Mouse (Mus musculus) kidney, embryonic 14.5 days (tissue): Measurements from ENCODE around the gene Fam71e2. TPM values are rescaled to one million over a fixed set of nuclear protein-coding genes. Genes with fewer than 3 reads are reported as not detected.
"Not testable (repeated sequence)": the region's sequence is repeated elsewhere in the genome, so short reads cannot be mapped to it uniquely, and the experiment has no call there.

Experiments used
- ATAC-seq: fragments of 200-750 bp; cut with Nextera tagmentation; 2 replicates; pipeline ENCODE4 v1.8.0; 2017; ENCODE audit warnings: moderate number of reproducible peaks, mild to moderate bottlenecking, moderate TSS enrichment, moderate library complexity; ENCODE audit not compliant: low FRiP score, low TSS enrichment
- H3K27ac ChIP-seq: fragments of 300-500 bp; sonication (generic); 2 replicates; pipeline ENCODE4 v1.5.1; 2014; ENCODE audit warnings: low read depth, mild to moderate bottlenecking, low read length, moderate library complexity, mixed read lengths
- H3K27me3 ChIP-seq: fragments of 300-500 bp; sonication (generic); 2 replicates; pipeline ENCODE4 v1.6.1; 2014; ENCODE audit warnings: mild to moderate bottlenecking, low read length; ENCODE audit not compliant: control insufficient read depth, insufficient read depth
- H3K36me3 ChIP-seq: fragments of 300-500 bp; sonication (generic); 2 replicates; pipeline ENCODE4 v1.6.1; 2014; ENCODE audit warnings: low read length, mixed read lengths; ENCODE audit not compliant: control insufficient read depth, insufficient read depth
- H3K4me1 ChIP-seq: fragments of 300-500 bp; sonication (generic); 2 replicates; pipeline ENCODE4 v1.6.1; 2014; ENCODE audit warnings: low read length, mixed read lengths; ENCODE audit not compliant: control insufficient read depth, insufficient read depth
- H3K4me2 ChIP-seq: fragments of 300-500 bp; sonication (generic); replicated peaks from 2 replicates; pipeline ENCODE4 v1.6.1; 2014; ENCODE audit warnings: low read depth, mild to moderate bottlenecking, low read length
- H3K4me3 ChIP-seq: fragments of 300-500 bp; sonication (generic); 2 replicates; pipeline ENCODE4 v1.5.1; 2014; ENCODE audit warnings: mild to moderate bottlenecking, low read length
- H3K9ac ChIP-seq: fragments of 300-500 bp; sonication (generic); 2 replicates; pipeline ENCODE4 v1.6.1; 2014; ENCODE audit warnings: low read depth, mild to moderate bottlenecking, low read length, moderate library complexity
- H3K9me3 ChIP-seq: fragments of 300-500 bp; sonication (generic); 2 replicates; pipeline ENCODE4 v1.6.1; 2016; ENCODE audit warnings: low read length; ENCODE audit not compliant: control insufficient read depth
- WGBS: fragments of 180-500 bp; shearing (Covaris S2); extraction: QIAGEN DNeasy Blood & Tissue Kit; methylation state at CpG from one replicate; pipeline ENCODE4 v1.1.7; 2014; 5-methylcytosine and 5-hydroxymethylcytosine counted together
- polyA plus RNA-seq: library from polyadenylated mRNA; unstranded; fragments of >200 nt; fragmentation: Nextera tagmentation; extraction: Ambion mirVana; gene quantifications from 2 replicates; pipeline ENCODE4 v1.2.1, GENCODE M21; 2014

Fam71e2 gene
- not detected in 2 replicates for polyA plus RNA-seq

- Histone ChIP-seq H3K9me3 (no peaks in the 10 kb centered on the region), H3K4me2 (no peak within 1 kb of the TSS), H3K36me3 (no peaks in the 10 kb centered on the region), H3K27me3 (peaks cover 8% of the 10 kb centered on the region), H3K27ac (no peak within 1 kb of the TSS), H3K4me1 (no peaks in the 10 kb centered on the region), H3K9ac (no peak within 1 kb of the TSS), H3K4me3 (no peak within 1 kb of the TSS)
- 76% methylated on average over 4 of the region's 5 CpGs for WGBS
- ATAC-seq: no peak
Observed at GRCm38 (mm10) chr7:4771202-4771601, at the start of gene Fam71e2. TSS of gene Fam71e2 (minus strand) at chr7:4771302.

GRCm38 (mm10) chr7:4816559-4816958 is 45.5 kb upstream of the Fam71e2 start:
- Histone ChIP-seq H3K27ac (no peak overlapping the region), H3K4me2 (no peak overlapping the region), H3K4me3 (no peak overlapping the region), H3K9ac (no peak overlapping the region), H3K27me3 (no peaks in the 10 kb centered on the region), H3K4me1 (no peaks in the 10 kb centered on the region), H3K36me3 (no peaks in the 10 kb centered on the region), H3K9me3 (no peaks in the 10 kb centered on the region)
- ATAC-seq: no peak

GRCm38 (mm10) chr7:4813105-4813791 is 42.1 kb upstream of the Fam71e2 start:
- Histone ChIP-seq H3K27me3 (no peaks in the 10 kb centered on the region), H3K4me3 (peak overlapping the region; percentile 99), H3K4me2 (peak overlapping the region; percentile 51), H3K9me3 (no peaks in the 10 kb centered on the region), H3K9ac (peak overlapping the region; percentile 48), H3K4me1 (peaks cover 14% of the 10 kb centered on the region), H3K27ac (peak overlapping the region; percentile 82; the same call in 1 of the 2 replicates), H3K36me3 (peaks cover 23% of the 10 kb centered on the region)
- ATAC-seq: no peak
- WGBS: 30% methylated on average over 8 of the region's 8 CpGs

- peak within 1 kb of the TSS; percentile 93 for H3K27ac ChIP-seq
- peak; percentile 98 for ATAC-seq
- peak within 1 kb of the TSS; percentile 98 for H3K9ac ChIP-seq
- H3K4me2 ChIP-seq: peak within 1 kb of the TSS; percentile 57
- H3K9me3 ChIP-seq: no peaks in the 10 kb centered on the region
- H3K36me3 ChIP-seq: peaks cover 27% of the 10 kb centered on the region
- peak within 1 kb of the TSS; percentile 99 for H3K4me3 ChIP-seq
- WGBS: under 1% methylated on average over 62 of the region's 62 CpGs
- no peaks in the 10 kb centered on the region for H3K27me3 ChIP-seq
- peaks cover 14% of the 10 kb centered on the region for H3K4me1 ChIP-seq
Observed at GRCm38 (mm10) chr7:4812303-4813104, 41.4 kb upstream of the Fam71e2 start, which contains the start of gene Ube2s. TSS of gene Ube2s (minus strand) at chr7:4812590.

- H3K4me2 ChIP-seq: peak overlapping the region; percentile 57
- peak overlapping the region; percentile 98 for H3K9ac ChIP-seq
- peak overlapping the region; percentile 93 for H3K27ac ChIP-seq
- H3K9me3 ChIP-seq: no peaks in the 10 kb centered on the region
- WGBS: under 1% methylated on average over 26 of the region's 36 CpGs
- H3K4me1 ChIP-seq: peaks cover 14% of the 10 kb centered on the region
- ATAC-seq: peak; percentile 33; the same call in 1 of the 2 replicates
- H3K27me3 ChIP-seq: no peaks in the 10 kb centered on the region
- H3K36me3 ChIP-seq: peaks cover 33% of the 10 kb centered on the region
- peak overlapping the region; percentile 99 for H3K4me3 ChIP-seq
Observed at GRCm38 (mm10) chr7:4811842-4812302, 40.8 kb upstream of the Fam71e2 start.

- H3K9ac ChIP-seq: peak overlapping the region; percentile 98
- WGBS: 37% methylated on average over 10 of the region's 10 CpGs
- not testable (repeated sequence) for H3K9me3 ChIP-seq, H3K27ac ChIP-seq, H3K27me3 ChIP-seq, ATAC-seq
- H3K4me3 ChIP-seq: peak overlapping the region; percentile 99
- peaks cover 41% of the 10 kb centered on the region for H3K36me3 ChIP-seq
- peak overlapping the region; percentile 57 for H3K4me2 ChIP-seq
- H3K4me1 ChIP-seq: peaks cover 14% of the 10 kb centered on the region
Observed at GRCm38 (mm10) chr7:4811131-4811530, 40.0 kb upstream of the Fam71e2 start.

- Histone ChIP-seq H3K4me2 (no peak overlapping the region), H3K27me3 (no peaks in the 10 kb centered on the region), H3K27ac (no peak overlapping the region), H3K4me1 (peaks cover 14% of the 10 kb centered on the region), H3K36me3 (peaks cover 52% of the 10 kb centered on the region), H3K9me3 (no peaks in the 10 kb centered on the region), H3K4me3 (no peak overlapping the region), H3K9ac (no peak overlapping the region)
- WGBS: 92% methylated on average over 7 of the region's 7 CpGs
- ATAC-seq: no peak; the same call in 1 of the 2 replicates
Observed at GRCm38 (mm10) chr7:4806716-4807115, 35.6 kb upstream of the Fam71e2 start.

GRCm38 (mm10) chr7:4802247-4802646 is 31.1 kb upstream of the Fam71e2 start:
- no peak overlapping the region for H3K9ac ChIP-seq
- peaks cover 23% of the 10 kb centered on the region for H3K36me3 ChIP-seq
- H3K27ac ChIP-seq: no peak overlapping the region
- H3K4me1 ChIP-seq: no peaks in the 10 kb centered on the region
- H3K4me3 ChIP-seq: no peak overlapping the region
- no peak for ATAC-seq
- no peaks in the 10 kb centered on the region for H3K9me3 ChIP-seq
- no peak overlapping the region for H3K4me2 ChIP-seq
- no peaks in the 10 kb centered on the region for H3K27me3 ChIP-seq
